Mouse (Mus musculus) embryo, embryonic 9.5 days (tissue): ENCODE measurements around the gene Pygl.
"Not testable (repeated sequence)": the region's sequence is repeated elsewhere in the genome, so short reads cannot be mapped to it uniquely, and the experiment has no call there.

Source experiments
- DNase-seq: peaks from one replicate; pipeline ENCODE4 v3.0.0-alpha.2; 2017; ENCODE audit errors: extremely low spot score

The Pygl gene

GRCm38 (mm10) chr12:70157292-70158066 lies 73.8 kb downstream of the Pygl start:
- DNase-seq = no peak

GRCm38 (mm10) chr12:70156222-70156621 lies 75.1 kb downstream of the Pygl start:
- no peak for DNase-seq

- no peak for DNase-seq
Observed at GRCm38 (mm10) chr12:70153842-70154241, 77.4 kb downstream of the Pygl start, which contains the start of gene Abhd12b. Abhd12b (plus strand) TSS chr12:70154142.

- DNase-seq = peak; percentile 18
Observed at GRCm38 (mm10) chr12:70148631-70149265, 82.5 kb downstream of the Pygl start.

- DNase-seq = peak; percentile 18
Observed at GRCm38 (mm10) chr12:70147986-70148630, 83.2 kb downstream of the Pygl start.

- DNase-seq = no peak
Observed at GRCm38 (mm10) chr12:70145586-70145985, 85.7 kb downstream of the Pygl start.

GRCm38 (mm10) chr12:70144637-70145448 lies 86.4 kb downstream of the Pygl start:
- DNase-seq = peak; percentile 77

GRCm38 (mm10) chr12:70144106-70144587 lies 87.1 kb downstream of the Pygl start:
- DNase-seq = not testable (repeated sequence)

GRCm38 (mm10) chr12:70140993-70141576 lies 90.2 kb downstream of the Pygl start:
- no peak for DNase-seq
